Mouse (Mus musculus) embryo, embryonic 11 days (tissue): ENCODE measurements around the gene Zfp961.
A peak's percentile ranks its signal among the peaks of the same experiment; 100 is the strongest.
"Not testable (repeated sequence)": the region's sequence is repeated elsewhere in the genome, so short reads cannot be mapped to it uniquely, and the experiment has no call there.

Experiments used
- DNase-seq: peaks from one replicate; pipeline ENCODE4 v3.0.0-alpha.2; 2015

Gene Zfp961

DNA sequence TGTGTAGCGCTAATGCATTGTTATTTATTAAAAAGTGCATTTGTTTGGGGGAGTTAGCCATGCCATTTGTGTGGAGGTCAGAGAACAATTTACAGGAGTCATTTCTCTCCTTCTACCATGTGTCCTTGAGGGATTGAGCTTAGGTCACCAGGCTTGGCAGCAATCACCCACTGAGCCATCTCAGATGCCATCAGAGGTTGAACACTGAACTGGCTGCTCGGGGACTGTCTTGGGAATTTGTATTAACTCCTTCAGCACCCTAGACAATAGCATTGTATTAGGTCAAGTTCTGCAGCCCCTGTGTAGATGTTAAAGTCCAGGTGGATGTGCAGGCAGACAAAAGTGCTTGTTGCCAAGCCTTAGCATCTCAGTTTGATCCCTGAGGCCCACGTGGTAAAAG, 13.2 kb downstream of the Zfp961 start:
- DNase-seq = no peak

DNA sequence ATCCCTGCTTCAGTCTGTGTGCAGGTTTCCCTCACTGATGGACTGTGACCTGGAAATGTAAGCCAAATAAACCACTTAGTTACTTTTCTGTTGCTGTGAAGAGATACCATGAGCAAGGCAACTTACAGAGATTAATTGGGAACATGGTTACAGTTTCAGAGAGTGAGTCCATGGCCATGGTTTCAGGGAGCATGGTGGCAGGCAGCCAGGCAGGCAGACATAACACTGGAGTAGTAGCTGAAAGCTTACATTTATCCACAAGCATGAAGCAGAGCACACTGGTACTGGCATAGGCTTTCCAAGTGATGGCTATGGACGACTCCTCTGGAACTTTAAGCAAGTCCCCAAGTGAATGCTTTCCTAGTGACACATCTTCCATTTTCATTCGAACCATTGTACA, 14.3 kb downstream of the Zfp961 start:
- DNase-seq = no peak

DNA sequence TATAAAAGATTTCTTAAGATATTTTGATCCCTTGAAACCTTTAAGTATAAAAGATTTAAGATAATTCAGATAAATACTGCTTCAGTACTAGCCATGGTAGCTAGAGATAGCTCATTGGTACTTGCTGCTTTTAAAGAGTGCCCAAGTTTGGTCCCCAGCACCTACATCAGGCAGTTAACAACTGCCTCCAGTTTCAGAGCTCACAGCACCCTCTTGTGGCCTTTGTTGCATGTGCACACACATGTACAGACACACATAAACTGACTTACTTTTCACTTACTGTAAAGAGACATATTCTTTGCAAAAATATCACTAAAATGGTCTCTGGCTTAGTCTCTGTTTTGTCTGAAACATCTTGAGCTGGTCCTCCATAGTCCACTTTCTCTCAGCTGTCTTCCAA, 15.6 kb downstream of the Zfp961 start:
- DNase-seq = no peak

DNA sequence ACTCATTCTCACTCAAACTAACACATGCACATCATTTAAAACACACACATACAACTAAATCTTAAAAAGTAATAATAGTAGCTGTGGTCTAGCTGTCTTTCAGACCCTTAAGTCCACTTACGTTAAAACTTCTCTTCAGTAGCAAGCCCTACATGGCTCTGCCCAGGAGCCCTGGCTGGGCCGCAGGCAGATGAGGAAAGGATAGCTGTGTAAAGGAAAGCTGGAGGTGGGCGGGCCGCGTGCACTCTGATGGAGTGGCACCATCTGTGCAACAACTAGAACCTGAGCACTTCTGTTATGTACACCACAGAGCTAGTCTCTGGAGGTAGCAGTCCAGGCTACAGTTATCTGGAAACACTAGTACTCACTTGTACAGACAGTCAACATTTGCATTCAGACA, 16.4 kb downstream of the Zfp961 start:
- no peak for DNase-seq

DNA sequence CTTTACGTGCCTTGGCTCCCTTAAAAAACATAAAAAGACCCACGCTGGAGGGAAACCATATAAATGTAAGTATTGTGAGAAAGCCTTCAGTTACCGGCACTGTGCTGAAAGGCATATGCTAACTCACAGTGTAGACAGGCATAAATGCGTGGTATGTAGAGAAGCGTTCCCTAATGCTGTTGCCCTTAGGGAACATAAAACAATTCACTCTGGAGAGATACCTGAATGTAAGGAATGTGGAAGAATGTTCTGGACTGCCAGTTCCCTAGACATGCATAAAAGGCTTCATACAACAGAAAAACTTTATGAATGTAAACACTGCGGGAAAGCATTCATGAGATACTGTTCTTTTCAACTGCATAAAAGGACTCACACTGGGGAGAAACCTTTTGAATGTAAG, 17.3 kb downstream of the Zfp961 start:
- DNase-seq = no peak

DNA sequence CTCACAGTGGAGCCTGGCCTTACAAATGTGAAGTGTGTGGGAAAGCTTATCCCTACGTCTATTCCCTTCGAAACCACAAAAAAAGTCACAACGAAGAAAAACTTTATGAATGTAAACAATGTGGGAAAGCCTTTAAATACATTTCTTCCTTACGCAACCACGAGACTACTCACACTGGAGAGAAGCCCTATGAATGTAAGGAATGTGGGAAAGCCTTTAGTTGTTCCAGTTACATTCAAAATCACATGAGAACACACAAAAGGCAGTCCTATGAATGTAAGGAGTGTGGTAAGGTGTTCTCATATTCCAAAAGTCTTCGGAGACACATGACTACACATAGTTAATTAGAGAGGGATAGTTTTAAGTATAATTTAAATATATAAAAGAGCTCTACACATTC, 17.8 kb downstream of the Zfp961 start:
- DNase-seq = no peak

DNA sequence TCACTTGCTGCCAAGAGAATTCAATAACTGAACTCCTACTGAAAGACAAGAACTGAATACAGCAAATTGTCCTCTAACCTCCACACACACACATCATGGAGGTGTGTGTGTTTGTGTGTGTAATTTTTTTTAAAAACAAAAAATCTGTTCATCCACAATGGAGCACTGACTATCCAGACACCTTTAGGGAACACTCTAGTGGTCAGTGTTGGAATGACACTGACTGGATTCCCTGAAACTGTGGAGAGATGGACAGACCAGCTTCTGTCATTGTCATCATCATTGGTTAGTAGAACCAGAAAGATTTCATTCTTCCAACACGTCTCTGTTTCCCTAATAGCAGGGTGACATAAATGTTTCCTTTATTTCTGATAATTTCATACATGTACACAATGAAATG, 21.1 kb downstream of the Zfp961 start:
- peak; percentile 20 for DNase-seq

DNA sequence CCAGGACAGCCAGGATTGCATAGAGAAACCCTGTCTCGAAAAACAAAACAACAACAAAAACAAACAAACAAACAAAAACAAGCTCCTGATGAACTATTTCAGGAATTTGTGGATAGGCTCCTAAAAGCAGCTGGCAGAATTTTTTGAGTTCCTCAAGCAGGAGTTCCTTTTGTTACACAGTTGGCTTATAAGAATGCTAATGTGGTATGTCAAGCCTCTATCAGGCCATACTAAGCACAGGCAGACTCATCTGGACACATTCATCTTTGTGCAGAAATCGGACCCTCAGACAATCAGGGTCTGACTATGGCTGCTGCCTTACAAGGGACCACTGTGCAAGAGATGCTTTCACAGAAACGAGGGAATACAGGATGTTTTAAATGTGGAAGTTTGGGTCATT, 23.4 kb downstream of the Zfp961 start:
- no peak for DNase-seq

DNA sequence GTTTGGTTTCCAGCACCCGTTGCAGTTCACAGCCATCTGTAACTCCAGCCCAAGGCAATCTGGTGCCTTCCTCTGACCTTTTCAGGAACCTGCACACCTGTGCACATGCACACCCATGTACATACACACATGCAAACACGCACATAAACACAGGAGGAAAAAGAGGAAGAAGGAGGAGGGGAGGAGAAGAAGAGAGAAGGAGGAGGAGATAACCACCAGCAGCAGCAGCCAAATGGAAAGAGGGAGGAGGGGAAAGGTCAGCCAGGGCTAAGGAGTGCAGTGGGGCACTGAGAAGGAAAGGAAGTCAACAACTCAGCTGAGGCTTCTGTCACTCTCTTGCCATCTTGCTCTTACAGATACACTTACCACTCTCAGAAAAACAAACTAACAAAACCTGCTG, 30.2 kb downstream of the Zfp961 start:
- DNase-seq = no peak

DNA sequence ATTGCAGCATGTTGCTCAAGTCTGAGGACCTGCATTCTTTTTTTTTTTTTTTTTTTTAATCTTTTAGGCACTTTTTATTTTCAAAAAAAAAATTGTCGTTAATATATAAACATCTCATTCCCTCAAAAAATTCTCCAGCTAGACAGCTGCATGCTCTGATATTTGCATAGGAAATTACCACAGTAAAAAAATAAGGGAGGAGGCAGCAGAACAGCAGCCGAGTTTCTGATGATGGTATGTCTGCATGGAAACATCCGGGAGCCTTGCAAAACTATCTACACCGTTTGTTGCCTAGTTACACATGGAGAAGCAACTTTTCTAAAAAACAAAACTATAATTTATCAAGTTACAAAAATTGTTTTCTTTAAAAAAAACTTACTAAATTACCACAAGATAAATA, 30.6 kb downstream of the Zfp961 start:
- no peak for DNase-seq

DNA sequence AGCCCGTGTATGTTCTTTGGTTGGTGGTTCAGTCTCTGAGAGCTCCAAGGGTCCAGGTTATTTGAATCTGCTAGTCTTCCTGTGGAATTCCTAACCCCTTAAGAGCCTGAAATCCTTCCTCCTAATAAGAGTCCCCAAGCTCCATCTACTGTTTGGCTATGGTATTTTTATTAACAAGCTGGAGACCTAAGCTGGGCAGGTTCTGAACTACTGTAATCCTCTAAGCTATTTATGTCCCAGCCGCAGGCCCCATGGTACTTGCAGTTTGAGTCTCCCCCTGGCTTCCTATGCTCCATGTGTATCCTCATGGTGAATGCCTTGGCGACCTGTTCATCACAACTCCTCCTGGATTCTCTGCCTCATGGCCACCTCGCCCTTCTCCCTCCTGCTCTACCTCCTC, 33.8 kb downstream of the Zfp961 start:
- DNase-seq = peak; percentile 26

DNA sequence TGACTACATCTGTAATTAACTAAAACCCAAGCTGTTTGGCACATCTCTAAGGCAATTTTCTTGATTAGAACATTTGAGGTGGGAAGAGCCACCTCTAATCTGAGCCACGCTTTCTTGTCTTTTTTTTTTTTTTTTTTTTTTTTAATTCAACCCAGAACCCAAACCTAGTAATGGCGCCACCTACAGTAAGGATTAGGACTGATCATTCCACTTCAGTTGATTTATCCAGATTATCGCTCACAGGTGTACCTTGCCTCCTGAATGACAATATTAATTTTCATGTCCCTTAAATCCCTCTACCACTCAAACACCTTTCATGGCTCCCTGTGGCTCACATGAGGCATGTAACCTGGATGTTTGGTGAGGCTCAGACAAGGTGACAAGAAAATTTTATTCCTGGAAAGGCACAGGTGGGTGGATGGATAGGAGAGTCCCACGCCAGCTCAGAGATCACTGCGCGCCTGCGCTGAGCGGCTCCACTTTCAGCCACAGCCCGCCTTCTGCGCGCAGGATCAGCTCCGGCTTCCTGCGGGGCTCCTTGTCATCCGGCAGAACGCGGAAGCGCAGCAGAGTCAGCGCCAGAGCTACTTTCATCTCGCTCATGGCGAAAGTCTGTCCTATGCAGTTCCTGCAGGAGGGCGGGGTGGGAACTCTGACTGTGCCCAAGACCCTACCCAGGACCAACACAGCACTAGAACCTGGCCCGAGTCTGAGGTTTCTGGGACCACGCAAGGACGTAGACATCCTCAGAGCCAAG, 37.5 kb downstream of the Zfp961 start:
- DNase-seq = peak; percentile 76

DNA sequence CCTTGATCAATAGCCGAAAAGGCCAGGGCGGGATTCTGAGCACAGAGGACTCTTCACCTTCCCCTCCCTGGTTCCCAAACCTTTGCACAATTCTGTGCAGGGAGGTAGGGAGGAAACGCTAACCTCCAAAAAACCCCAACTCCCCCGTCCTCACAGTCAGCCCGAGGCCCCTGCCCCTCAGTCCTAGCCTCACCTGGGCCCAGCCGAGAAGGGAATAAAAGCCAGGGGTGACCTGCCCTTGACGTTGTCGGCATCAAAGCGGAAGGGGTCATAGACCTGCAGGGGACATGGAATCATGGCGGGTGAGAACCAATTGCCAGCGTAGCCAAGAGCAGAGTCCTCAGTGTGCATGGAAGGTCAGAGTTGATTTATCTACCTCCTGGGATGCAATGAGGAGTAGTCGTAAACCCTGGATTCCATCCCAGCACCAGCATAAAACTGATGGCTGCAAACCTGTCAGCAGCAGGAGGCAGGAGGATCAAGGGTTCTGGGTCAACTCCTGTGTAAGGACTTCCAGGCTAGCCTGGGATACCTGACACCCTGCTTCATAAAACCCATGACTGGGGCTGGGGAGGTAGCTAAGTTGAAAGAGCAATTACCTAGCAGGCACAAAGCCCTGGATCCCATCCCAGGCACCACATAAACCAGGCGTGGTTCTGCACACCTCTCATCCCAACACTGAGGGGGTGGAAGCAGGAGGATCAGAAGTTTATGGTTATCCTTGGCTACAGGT, 38.2 kb downstream of the Zfp961 start:
- DNase-seq = peak; percentile 20

DNA sequence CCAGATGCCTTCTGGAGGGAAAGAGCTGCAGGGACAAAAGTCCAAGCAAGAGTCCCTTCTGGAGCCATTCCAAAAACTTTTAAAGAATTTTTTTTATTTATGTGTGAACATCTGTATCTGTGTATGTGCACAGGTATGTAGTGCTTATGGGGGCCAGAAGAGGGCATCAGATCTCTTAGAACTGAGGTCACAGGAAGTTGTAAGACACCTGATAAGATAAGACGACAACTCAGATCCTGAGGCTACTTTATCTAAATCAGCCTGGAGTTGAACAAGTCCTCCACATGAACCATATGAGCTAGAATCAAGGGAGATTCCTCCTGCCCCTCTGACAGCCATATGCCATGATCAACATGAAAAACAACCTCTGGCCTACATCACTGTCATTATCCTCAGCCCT, 48.6 kb downstream of the Zfp961 start:
- DNase-seq = no peak

DNA sequence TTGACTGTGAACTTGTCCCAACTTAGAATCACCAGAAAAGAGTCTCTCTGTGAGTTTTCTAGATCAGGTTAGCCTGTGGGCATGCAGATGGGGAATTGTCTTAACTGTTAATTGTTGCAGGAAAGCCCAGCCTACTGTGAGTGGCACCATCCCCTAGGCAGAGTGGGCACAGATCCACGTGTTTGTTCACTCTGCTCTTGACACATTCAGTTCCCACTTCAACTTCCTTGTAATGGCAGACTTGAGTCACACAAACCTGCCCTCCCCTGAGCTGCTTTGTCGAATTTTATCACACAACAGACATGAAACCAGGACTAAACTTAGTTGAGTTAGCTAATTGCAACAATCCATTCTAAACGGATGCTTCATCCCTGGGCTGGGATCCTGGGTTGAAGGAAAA, 49.4 kb downstream of the Zfp961 start:
- DNase-seq = no peak

DNA sequence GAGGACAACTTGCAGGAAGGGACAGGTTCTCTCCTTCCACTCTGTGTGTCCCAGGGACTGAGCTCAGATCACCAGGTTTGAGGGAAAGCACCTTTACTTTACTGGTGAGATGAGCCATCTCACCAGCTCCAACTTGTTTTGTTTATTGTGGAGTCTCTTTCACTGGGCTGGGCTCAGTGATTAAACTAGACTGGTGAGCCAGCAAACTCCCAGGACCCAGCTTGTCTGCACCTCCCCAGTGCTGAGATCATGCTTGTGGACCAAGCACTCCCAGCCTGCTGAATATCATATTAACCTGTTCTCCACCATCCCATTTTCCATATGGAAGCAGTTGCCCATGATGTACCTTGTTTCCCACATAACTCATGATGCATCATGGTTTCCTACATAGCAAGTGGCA, 52.1 kb downstream of the Zfp961 start:
- DNase-seq = no peak

DNA sequence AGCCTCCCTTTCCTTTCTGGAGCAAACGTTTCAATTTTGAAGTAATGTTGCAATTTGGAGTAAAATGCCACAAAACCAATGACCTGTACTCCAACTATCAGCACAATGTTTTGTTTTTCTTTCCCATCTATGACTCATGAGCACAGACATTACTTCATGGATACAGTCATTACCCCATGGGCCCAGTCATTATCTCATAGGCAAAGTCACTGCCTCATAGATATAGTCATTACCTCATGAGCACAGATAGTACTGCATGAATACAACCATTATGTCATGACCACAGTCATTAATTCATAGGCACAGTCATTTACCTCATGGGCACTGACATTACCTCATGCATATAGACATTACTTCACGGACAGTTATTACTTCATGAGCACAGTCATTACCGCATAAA, 55.1 kb downstream of the Zfp961 start:
- no peak for DNase-seq

DNA sequence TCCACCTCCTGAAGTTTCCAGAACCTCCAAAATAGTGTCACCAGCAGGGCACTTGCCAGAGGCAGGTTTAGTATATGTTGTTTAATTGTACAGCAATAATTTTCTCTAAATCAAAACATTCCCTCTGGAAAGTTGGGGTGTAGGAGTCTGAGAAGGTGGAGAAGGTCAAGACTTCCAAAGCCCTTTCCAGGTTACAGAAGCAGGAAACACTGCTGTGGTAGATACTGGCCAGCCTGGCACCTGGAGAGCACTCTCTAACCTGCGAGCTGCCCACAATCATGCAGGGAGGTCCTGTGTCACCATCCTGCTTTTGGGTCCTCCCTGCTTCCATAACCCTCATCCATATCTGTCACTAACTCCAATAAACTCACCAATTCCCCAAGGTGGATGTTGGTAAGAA, 55.9 kb downstream of the Zfp961 start:
- DNase-seq = no peak

DNA sequence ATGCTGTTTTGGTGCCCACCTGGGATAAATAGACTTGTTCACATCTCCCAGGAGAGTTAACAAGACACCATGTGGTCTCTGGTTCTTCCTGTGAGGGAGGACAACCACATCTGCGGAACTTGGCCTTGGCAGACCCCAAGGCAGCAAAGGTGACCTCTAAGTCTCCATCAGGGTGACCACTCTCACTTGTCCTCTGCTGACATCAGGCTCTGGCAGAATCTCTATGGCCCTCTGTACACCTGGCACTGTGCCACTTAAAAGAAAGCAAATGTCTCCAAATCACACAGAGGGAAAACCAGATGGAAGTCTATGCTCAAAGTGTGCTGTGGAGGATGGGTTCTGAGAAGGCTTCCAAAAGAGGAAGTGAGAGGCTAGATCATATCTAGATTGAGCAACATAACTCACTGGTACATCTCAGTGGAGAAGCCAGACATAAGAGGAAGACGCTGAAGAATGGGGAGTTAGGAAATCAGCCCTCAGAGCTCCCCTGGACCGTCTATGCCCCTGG, 57.4 kb downstream of the Zfp961 start:
- DNase-seq = no peak

DNA sequence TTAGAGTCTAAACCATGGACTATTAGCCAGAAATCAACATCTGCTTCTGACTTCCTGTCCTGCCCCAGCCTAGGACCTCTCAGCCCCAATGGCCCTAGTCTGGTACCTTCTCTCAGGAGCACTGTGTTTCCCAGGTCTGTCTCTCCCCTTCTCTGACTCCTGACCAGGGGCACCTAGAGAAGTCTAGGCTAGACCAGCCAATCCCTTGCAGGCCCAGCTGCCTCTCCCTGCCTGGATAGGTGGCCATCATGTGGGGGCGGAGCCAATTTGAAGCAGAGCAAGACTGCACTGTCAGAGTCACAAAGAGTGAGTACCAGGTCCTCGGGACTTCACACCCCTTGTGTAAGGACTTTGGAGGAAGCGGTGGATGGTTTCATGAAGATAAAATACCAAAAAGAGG, 58.6 kb downstream of the Zfp961 start, which contains the start of gene Cyp4f18:
Cyp4f18 (minus strand) TSS at position 154 of the 400 bp plus-strand sequence.
- no peak for DNase-seq

DNA sequence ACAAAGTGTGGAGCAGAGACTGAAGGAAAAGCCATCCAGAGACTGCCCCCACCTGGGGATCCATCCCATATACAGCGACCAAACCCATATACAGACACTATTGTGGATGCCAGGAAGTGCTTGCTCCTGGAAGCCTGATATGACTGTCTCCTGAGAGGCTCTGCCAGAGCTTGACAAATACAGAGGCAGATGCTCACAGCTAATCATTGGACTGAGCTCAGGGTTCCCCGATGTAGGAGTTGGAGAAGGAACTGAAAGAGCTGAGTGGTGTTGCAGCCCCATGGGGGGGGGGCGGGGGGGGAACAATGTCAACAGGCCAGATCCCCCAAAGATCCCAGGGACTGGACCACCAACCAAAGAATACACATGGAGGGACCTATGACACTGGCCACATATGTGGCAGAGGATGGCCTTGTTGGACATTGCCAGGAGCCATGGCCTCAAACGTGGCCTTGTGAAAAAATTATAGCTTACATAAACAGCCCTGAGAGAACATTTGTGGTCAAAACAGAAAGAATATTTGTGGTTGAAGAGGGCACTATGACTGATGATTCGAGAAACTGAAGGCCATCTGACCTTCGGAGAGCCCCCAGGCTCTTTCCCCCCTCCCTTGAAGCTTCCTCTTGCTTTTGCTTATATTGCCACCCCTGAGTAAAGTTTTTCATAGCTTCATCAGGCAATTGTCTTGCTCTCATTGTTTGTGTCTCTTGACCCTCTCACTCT, 62.8 kb downstream of the Zfp961 start:
- DNase-seq = not testable (repeated sequence)

DNA sequence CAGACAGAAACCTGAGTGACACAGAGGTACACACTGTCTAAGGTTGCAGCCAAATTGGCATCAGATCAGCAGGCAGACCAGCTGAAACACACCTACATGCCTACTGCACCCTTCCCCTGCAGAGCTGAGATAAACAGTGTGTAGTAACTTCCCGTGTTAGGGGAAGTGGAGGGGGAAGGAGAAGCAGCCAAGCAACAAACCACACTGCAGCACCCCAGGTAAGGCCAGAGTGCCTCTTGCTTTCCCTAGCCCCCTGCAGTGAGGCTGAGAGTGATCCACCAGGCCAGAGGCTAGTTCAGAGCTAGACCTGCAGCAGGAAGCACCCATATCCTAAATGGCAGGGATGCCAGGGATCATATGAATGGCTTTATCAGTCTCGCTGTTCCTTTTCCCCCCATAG, 66.5 kb downstream of the Zfp961 start:
- not testable (repeated sequence) for DNase-seq

DNA sequence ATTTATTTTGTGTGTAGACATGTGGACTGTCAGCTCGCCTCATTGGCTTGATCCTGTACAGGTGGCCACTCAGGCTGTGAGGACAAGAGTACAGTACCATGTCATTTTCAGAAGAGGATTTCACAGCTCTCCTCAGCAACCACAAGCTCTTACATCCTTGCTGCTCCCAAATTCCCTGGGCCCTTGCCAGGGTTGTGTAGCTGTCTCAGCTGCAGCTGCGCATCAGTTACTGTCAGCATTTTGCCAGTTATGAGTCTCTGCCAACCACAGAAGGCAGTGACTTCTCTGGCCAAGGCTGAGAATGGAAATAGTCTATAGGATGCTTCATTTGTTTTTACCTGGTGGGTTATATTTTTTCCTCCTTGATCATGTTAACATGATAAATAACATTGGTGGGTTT, 67.3 kb downstream of the Zfp961 start:
- DNase-seq = no peak

DNA sequence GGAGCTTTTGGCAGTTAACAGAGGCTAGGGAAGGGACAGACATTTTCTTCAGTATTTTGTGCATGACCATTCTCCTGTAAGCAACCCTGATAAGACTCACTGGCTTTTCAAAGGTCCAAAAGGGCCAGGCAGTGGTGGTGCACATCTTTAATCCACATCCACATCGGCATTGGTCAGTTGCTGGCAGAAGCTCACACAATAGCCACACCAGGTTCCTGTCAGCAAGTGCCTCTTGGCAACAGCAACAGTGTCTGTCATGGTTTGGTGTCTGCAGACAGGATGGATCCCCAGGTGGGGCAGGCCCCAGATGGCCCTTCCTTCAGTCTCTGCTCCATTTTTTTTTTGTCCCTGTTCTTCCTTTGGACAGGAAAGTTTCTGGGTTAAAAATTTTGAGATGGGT, 68.2 kb downstream of the Zfp961 start:
- not testable (repeated sequence) for DNase-seq
